Mouse (Mus musculus) ES-E14 (cell line): ENCODE data around the gene Taar7e.

ENCODE experiments used
- CHD2 ChIP-seq: IDR thresholded peaks from 2 replicates; pipeline ENCODE4 v1.6.1; 2014; ENCODE audit warnings: mild to moderate bottlenecking, low read depth, low read length, inconsistent platforms
- HCFC1 ChIP-seq: IDR thresholded peaks from 2 replicates; pipeline ENCODE4 v1.6.1; 2012; ENCODE audit warnings: low read length, inconsistent platforms, borderline replicate concordance; ENCODE audit not compliant: insufficient read depth
- MAFK ChIP-seq: IDR thresholded peaks from 2 replicates; pipeline ENCODE4 v1.6.1; 2014; ENCODE audit warnings: mild to moderate bottlenecking, low read depth, low read length, inconsistent platforms; ENCODE audit not compliant: insufficient read depth
- ZC3H11A ChIP-seq: IDR thresholded peaks from 2 replicates; pipeline ENCODE4 v1.6.1; 2012; ENCODE audit warnings: low read depth, mild to moderate bottlenecking, inconsistent platforms, low read length, borderline replicate concordance
- ZNF384 ChIP-seq: IDR thresholded peaks from 2 replicates; pipeline ENCODE4 v1.6.1; 2012; ENCODE audit warnings: low read depth, low read length, inconsistent platforms

GRCm38 (mm10) chr10:24052039-24052438 is 14.6 kb downstream of the Taar7e start:
- TF ChIP-seq HCFC1, result no peak
- no peak for TF ChIP-seq CHD2
- no peak for TF ChIP-seq MAFK
- no peak for TF ChIP-seq ZC3H11A
- TF ChIP-seq ZNF384, result no peak
